Mouse (Mus musculus) intestine, embryonic 15.5 days (tissue): ENCODE data around the gene Atp1a3. TPM values are rescaled to one million over a fixed set of nuclear protein-coding genes. Genes with fewer than 3 reads are reported as not detected.

ENCODE experiments used
- ATAC-seq: fragments of 200-750 bp; cut with Nextera tagmentation; 2 replicates; pipeline ENCODE4 v1.8.0; 2017; ENCODE audit warnings: moderate TSS enrichment, moderate library complexity
- H3K27ac ChIP-seq: fragments of 300-500 bp; sonication (generic); 2 replicates; pipeline ENCODE4 v1.5.1; 2015; ENCODE audit warnings: mild to moderate bottlenecking, inconsistent platforms
- H3K27me3 ChIP-seq: fragments of 300-500 bp; sonication (generic); replicated peaks from 2 replicates; pipeline ENCODE4 v1.6.1; 2015; ENCODE audit warnings: inconsistent platforms
- H3K36me3 ChIP-seq: fragments of 300-500 bp; sonication (generic); 2 replicates; pipeline ENCODE4 v1.6.1; 2015; ENCODE audit warnings: inconsistent platforms
- H3K4me1 ChIP-seq: fragments of 300-500 bp; sonication (generic); replicated peaks from 2 replicates; pipeline ENCODE4 v1.6.1; 2015; ENCODE audit warnings: inconsistent platforms
- H3K4me2 ChIP-seq: fragments of 300-500 bp; sonication (generic); replicated peaks from 2 replicates; pipeline ENCODE4 v1.6.1; 2015; ENCODE audit warnings: mild to moderate bottlenecking, inconsistent platforms
- H3K4me3 ChIP-seq: fragments of 300-500 bp; sonication (generic); replicated peaks from 2 replicates; pipeline ENCODE4 v1.5.1; 2015; ENCODE audit warnings: inconsistent platforms
- H3K9ac ChIP-seq: fragments of 300-500 bp; sonication (generic); 2 replicates; pipeline ENCODE4 v1.6.1; 2015; ENCODE audit warnings: inconsistent platforms
- H3K9me3 ChIP-seq: fragments of 300-500 bp; sonication (generic); 2 replicates; pipeline ENCODE4 v1.6.1; 2016; ENCODE audit warnings: inconsistent platforms
- WGBS: fragments of 180-500 bp; shearing (Covaris S2); methylation state at CpG from one replicate; pipeline ENCODE4 v1.1.7; 2015; 5-methylcytosine and 5-hydroxymethylcytosine counted together
- polyA plus RNA-seq: library from polyadenylated mRNA; unstranded; fragments of >200 nt; fragmentation: Nextera tagmentation; extraction: Ambion mirVana; gene quantifications from 2 replicates; pipeline ENCODE4 v1.2.1, GENCODE M21; 2015

Atp1a3 gene
- polyA plus RNA-seq, 1 experiment from 2014 or later = 3.8 TPM

DNA sequence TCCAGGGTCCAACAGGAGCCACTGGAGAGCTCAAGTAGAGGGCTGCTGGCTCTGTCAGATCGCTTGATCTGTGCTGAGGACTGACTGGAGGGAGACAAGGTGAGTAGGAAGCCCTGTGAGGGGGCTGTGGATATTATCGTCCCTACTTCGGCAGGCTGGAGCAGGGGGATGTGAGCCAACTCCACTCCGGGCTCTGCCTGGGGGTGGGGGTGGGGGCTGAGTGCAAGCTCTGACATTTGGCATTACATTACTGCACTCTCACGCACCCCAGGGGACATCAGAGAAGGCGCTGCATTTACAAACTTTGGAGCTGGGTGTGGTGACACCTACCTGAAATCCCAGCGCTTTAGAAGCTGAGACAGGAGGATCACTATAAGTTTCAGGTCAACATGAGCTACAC is 5.8 kb upstream of the Atp1a3 start:
- ATAC-seq = no peak
- Histone ChIP-seq H3K27ac (no peak overlapping the region), H3K9me3 (no peaks in the 10 kb centered on the region), H3K4me2 (no peak overlapping the region), H3K27me3 (peaks cover 53% of the 10 kb centered on the region), H3K4me3 (no peak overlapping the region), H3K9ac (no peak overlapping the region), H3K4me1 (peaks cover 11% of the 10 kb centered on the region), H3K36me3 (no peaks in the 10 kb centered on the region)
- 70% methylated on average over 7 of the region's 7 CpGs for WGBS

- Histone ChIP-seq H3K9ac (no peak overlapping the region), H3K36me3 (no peaks in the 10 kb centered on the region), H3K4me3 (peak overlapping the region; percentile 37), H3K27ac (no peak overlapping the region), H3K4me1 (peaks cover 18% of the 10 kb centered on the region), H3K9me3 (no peaks in the 10 kb centered on the region), H3K4me2 (peak overlapping the region; percentile 83), H3K27me3 (peaks cover 65% of the 10 kb centered on the region)
- peak; percentile 23; the same call in 1 of the 2 replicates for ATAC-seq
- WGBS = 7% methylated on average over 92 of the region's 97 CpGs
Measured at GRCm38 (mm10) chr7:25010090-25010913, 4.5 kb upstream of the Atp1a3 start.

DNA sequence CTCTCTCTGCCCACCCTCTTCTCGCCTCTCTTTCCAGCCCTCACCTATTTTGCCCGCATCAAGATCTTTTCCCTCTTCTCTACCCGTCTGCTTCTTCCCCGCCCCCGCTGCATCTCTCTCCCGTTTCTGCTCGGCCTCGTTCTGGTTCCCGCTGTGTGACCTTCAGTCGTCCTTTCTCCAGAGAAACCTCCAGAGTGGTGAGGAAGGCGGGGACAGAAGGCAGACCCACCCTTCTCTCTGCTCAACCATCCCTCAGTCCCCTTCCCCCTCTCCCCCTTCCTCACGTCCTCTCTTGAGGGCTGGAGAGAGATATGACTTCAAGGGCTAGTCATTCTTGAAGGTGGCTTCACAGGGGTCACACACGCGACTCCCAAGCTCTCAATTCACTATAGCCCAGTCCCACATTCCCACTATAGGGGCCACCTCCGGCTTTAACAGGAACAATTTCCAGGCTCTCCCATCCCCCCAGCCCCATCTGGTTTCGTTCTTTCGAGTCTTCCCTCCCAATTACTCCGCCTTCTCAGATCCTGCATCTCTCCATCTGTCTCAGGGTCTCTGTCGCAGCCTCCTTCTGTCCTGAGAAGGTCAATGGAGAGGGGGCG is 3.4 kb upstream of the Atp1a3 start:
- Histone ChIP-seq H3K27ac (no peak overlapping the region), H3K36me3 (no peaks in the 10 kb centered on the region), H3K4me2 (no peak overlapping the region), H3K27me3 (peaks cover 71% of the 10 kb centered on the region), H3K9me3 (no peaks in the 10 kb centered on the region), H3K4me3 (no peak overlapping the region), H3K9ac (no peak overlapping the region), H3K4me1 (peaks cover 18% of the 10 kb centered on the region)
- no peak for ATAC-seq
- 15% methylated on average over 20 of the region's 20 CpGs for WGBS

- no peak overlapping the region for H3K4me2 ChIP-seq
- H3K4me3 ChIP-seq = no peak overlapping the region
- H3K9ac ChIP-seq = no peak overlapping the region
- 0 out of 2 replicates have a peak, but pooled peaks have one; percentile 18 for ATAC-seq
- peaks cover 18% of the 10 kb centered on the region for H3K4me1 ChIP-seq
- H3K36me3 ChIP-seq = no peaks in the 10 kb centered on the region
- H3K27ac ChIP-seq = no peak overlapping the region
- H3K27me3 ChIP-seq = peaks cover 75% of the 10 kb centered on the region
- WGBS = 1% methylated on average over 17 of the region's 17 CpGs
- H3K9me3 ChIP-seq = no peaks in the 10 kb centered on the region
Measured at GRCm38 (mm10) chr7:25008635-25009034, 2.9 kb upstream of the Atp1a3 start.

GRCm38 (mm10) chr7:25007609-25008374 is 2.0 kb upstream of the Atp1a3 start:
- Histone ChIP-seq H3K4me3 (no peak overlapping the region), H3K9ac (no peak overlapping the region), H3K27me3 (peaks cover 77% of the 10 kb centered on the region), H3K4me1 (peaks cover 18% of the 10 kb centered on the region), H3K4me2 (no peak overlapping the region), H3K36me3 (no peaks in the 10 kb centered on the region), H3K9me3 (no peaks in the 10 kb centered on the region), H3K27ac (no peak overlapping the region)
- WGBS = 26% methylated on average over 8 of the region's 8 CpGs
- no peak for ATAC-seq

DNA sequence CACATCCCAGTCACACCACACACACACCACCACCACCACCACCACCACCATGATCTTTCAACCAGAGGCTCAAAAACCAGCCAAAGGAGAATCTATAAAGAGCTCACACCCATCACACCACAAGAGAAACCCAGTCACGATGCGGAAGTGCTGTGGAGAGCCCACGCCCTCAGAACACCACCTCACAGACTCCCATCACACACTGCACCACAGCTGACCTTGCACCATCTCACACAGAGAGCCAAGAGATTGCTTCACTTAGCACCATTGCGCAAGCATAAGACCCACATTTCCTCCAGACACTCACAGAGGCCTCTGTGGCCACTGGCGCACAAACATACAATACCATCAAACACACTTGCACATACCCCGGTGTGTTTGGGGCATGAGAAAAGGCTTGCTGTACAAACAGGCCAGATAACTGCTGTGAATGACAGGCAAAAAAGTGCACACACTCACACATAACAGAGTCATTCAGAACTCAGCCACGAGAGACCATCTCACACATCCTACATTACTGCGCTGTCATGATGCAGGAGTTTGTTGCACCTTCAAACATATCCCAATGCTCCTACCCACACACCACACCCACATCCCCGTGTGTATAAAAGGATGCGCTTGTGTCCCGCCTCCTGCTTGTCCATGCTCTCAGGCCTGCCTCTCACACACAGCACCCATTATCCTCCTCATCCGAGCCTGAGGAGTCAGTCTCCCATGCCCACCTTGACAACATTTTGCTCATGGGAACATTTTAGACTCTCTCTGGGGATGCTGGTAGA is 1.0 kb upstream of the Atp1a3 start:
- no peak overlapping the region for H3K4me3 ChIP-seq
- ATAC-seq = no peak
- no peak overlapping the region for H3K27ac ChIP-seq
- peaks cover 76% of the 10 kb centered on the region for H3K27me3 ChIP-seq
- H3K36me3 ChIP-seq = no peaks in the 10 kb centered on the region
- peaks cover 18% of the 10 kb centered on the region for H3K4me1 ChIP-seq
- no peak overlapping the region for H3K9ac ChIP-seq
- 73% methylated on average over 12 of the region's 12 CpGs for WGBS
- H3K9me3 ChIP-seq = no peaks in the 10 kb centered on the region
- H3K4me2 ChIP-seq = no peak overlapping the region

DNA sequence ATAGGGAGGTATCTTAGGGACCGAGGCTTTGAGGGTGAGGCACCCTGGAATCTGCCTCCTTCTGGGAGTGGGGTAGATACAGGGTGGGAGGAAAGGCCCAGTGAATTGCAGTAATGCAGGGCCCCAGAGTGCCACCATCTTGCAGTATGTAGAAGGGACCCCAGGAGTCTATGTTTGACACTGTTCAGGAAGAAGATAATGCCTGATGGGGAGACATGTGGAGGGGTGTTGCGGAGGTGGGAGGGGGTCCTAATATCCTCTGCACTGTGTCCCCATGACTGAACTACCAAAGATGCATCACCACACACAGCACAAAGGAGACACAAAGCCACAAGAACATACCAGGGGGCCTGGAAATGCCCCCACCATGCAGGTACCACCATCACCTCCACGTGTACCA is 413 bp upstream of the Atp1a3 start:
- Histone ChIP-seq H3K27ac (no peak overlapping the region), H3K9me3 (no peaks in the 10 kb centered on the region), H3K36me3 (no peaks in the 10 kb centered on the region), H3K9ac (no peak overlapping the region), H3K4me3 (no peak overlapping the region), H3K4me1 (peaks cover 18% of the 10 kb centered on the region), H3K27me3 (peaks cover 70% of the 10 kb centered on the region), H3K4me2 (peak overlapping the region; percentile 67; the same call in 1 of the 2 replicates)
- WGBS = 69% methylated on average over 3 of the region's 3 CpGs
- ATAC-seq = 0 out of 2 replicates have a peak, but pooled peaks have one; percentile 10

DNA sequence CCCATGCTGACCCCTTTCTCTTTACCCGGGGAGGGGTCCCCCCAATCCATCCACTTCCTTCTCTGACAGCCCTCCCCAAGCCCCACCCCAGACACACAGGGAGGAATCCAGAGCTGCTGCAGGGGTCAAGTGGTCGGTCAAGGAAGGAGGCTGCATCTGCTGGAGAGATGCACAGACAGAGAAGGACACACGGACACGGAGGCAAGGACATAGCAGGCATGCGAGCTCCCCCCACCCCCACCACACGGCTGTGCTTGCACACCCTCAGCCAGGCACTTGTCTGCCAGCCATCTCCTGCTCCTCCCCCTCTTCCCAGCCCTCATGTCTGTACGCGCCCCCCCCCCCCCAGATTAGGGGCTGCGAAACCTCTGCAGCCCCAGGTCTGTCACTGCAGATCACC is 952 bp downstream of the Atp1a3 start:
- Histone ChIP-seq H3K36me3 (no peaks in the 10 kb centered on the region), H3K4me2 (no peak overlapping the region), H3K9ac (no peak overlapping the region), H3K27me3 (peaks cover 56% of the 10 kb centered on the region), H3K27ac (no peak overlapping the region), H3K4me1 (peaks cover 10% of the 10 kb centered on the region; the same call in 1 of the 2 replicates), H3K9me3 (no peaks in the 10 kb centered on the region), H3K4me3 (peak overlapping the region; percentile 35; the same call in 1 of the 2 replicates)
- WGBS = 29% methylated on average over 7 of the region's 9 CpGs
- no peak for ATAC-seq

- Histone ChIP-seq H3K27me3 (peaks cover 47% of the 10 kb centered on the region), H3K9ac (no peak overlapping the region), H3K4me2 (no peak overlapping the region), H3K4me3 (no peak overlapping the region), H3K27ac (no peak overlapping the region), H3K4me1 (peaks cover 9% of the 10 kb centered on the region; the same call in 1 of the 2 replicates), H3K36me3 (no peaks in the 10 kb centered on the region), H3K9me3 (no peaks in the 10 kb centered on the region)
- 86% methylated on average over 8 of the region's 8 CpGs for WGBS
- no peak for ATAC-seq
Measured at GRCm38 (mm10) chr7:25003820-25004388, 1.9 kb downstream of the Atp1a3 start.

- WGBS = 41% methylated on average over 11 of the region's 11 CpGs
- no peak overlapping the region for H3K27ac ChIP-seq
- H3K4me2 ChIP-seq = no peak overlapping the region
- no peak overlapping the region for H3K9ac ChIP-seq
- H3K9me3 ChIP-seq = no peaks in the 10 kb centered on the region
- peaks cover 7% of the 10 kb centered on the region; the same call in 1 of the 2 replicates for H3K4me1 ChIP-seq
- ATAC-seq = no peak
- H3K4me3 ChIP-seq = no peak overlapping the region
- peaks cover 41% of the 10 kb centered on the region for H3K27me3 ChIP-seq
- no peaks in the 10 kb centered on the region for H3K36me3 ChIP-seq
Measured at GRCm38 (mm10) chr7:25003291-25003690, 2.5 kb downstream of the Atp1a3 start.

DNA sequence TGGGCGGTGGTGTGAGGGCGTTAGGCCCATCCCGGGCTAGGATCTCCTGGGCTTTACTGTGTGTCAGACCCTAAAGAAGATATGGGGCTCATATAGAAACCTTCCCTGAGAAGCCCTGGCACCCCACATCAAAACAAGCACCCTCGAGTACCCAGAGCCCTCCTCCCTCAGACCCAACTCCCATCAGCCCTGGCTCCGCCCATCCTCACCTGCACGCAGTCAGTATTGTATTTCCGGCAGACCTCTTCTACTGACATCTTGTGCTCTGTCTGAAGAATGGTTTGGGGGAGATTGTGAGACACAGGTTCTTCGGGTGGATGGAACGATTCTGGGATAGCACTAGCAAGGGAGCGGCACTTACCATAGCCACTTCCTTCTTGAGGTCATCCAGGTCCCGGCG is 5.0 kb downstream of the Atp1a3 start:
- H3K4me2 ChIP-seq = no peak overlapping the region
- 56% methylated on average over 12 of the region's 12 CpGs for WGBS
- no peak for ATAC-seq
- H3K27ac ChIP-seq = no peak overlapping the region
- H3K36me3 ChIP-seq = no peaks in the 10 kb centered on the region
- peaks cover 16% of the 10 kb centered on the region for H3K27me3 ChIP-seq
- no peak overlapping the region for H3K9ac ChIP-seq
- peaks cover 4% of the 10 kb centered on the region; the same call in 1 of the 2 replicates for H3K4me1 ChIP-seq
- no peaks in the 10 kb centered on the region for H3K9me3 ChIP-seq
- H3K4me3 ChIP-seq = no peak overlapping the region
